18 mouse cellular contexts compared by ENCODE assay signal in the genomic region with DNA sequence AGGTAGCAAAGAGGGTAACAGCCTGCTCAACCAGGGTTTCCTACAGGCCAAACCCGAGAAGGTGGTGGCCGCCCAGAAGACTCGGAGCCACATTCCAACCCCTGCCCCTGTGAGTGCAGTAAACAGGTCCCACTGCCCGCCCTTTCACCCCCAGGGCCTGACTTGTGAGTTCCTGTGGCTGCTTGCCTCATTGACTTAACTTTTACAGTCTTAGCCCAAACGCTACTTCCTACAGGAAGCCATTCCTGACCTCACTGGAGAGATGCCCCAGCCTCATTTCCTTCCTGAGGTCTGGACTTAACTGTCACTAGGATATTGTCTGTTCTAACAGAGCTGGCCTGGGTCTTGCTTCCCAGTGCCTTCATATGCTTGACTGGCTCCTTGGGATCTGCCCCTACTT. TPM values are rescaled to one million over a fixed set of nuclear protein-coding genes. Genes with fewer than 3 reads are reported as not detected.
DNase-seq lines count a peak whose midpoint lies in the region; ATAC-seq and TF ChIP-seq lines count a peak whose summit lies in the region.
"Had no signal": no experiment of that assay in that cellular context is flagged by ENCODE, and none has a peak within 500 bp of the region (broad histone marks: within the 10 kb centered on the region; RNA-seq: fewer than 3 reads in every experiment).

No protein-coding gene starts in this region.

- peaks cover 61% of the 10 kb centered on the region for H3K36me3 ChIP-seq in ES-E14 (ENCODE audit: control insufficient read depth, insufficient read depth, low read length, poor library complexity, severe bottlenecking)
- H3K36me3 ChIP-seq in liver, embryonic 11.5 days (ENCODE audit: control insufficient read depth, insufficient read depth, low read length), result peaks cover 23% of the 10 kb centered on the region
- no peaks in the 10 kb centered on the region for H3K36me3 ChIP-seq in hindbrain, embryonic 14.5 days (replicated peaks; ENCODE audit: control insufficient read depth, insufficient read depth)
- H3K36me3 ChIP-seq: neural tube, embryonic 15.5 days had no signal

- H3K9me3 ChIP-seq in ES-E14 (ENCODE audit: control insufficient read depth, insufficient read depth, low read depth, low read length), result no peaks in the 10 kb centered on the region
- H3K9me3 ChIP-seq in liver, embryonic 11.5 days (ENCODE audit: control insufficient read depth, low read length), result no peaks in the 10 kb centered on the region
- H3K9me3 ChIP-seq in hindbrain, embryonic 14.5 days (ENCODE audit: control insufficient read depth, low read length), result no peaks in the 10 kb centered on the region
- H3K9me3 ChIP-seq: G1E; hindbrain, embryonic 10.5 days; neural tube, embryonic 15.5 days had no signal

- peak overlapping the region; percentile 66 for H3K27ac ChIP-seq in ES-E14 (ENCODE audit: insufficient read depth, low read depth, low read length, poor library complexity, severe bottlenecking)
- H3K27ac ChIP-seq in liver, embryonic 11.5 days (ENCODE audit: low read depth, low read length), result no peak overlapping the region
- no peak overlapping the region for H3K27ac ChIP-seq in hindbrain, embryonic 14.5 days
- H3K27ac ChIP-seq: hindbrain, embryonic 10.5 days; neural tube, embryonic 15.5 days had no signal

- in situ Hi-C loops in ES-E14 (cut with MboI; ENCODE audit: low sequenced_read_pairs in 2 of 2, unreplicated experiment in 2 of 2), result no loop called here

- H3K4me1 ChIP-seq in ES-E14 (ENCODE audit: control insufficient read depth in 2 of 2, insufficient read depth in 2 of 2, low read length in 2 of 2, poor library complexity in 1 of 2), result peaks cover 0 to 23% of the 10 kb centered on the region in 2 experiments; a peak in 1 of 4 replicates
- no peaks in the 10 kb centered on the region for H3K4me1 ChIP-seq in liver, embryonic 11.5 days (replicated peaks; ENCODE audit: control insufficient read depth, insufficient read depth, low read length)
- H3K4me1 ChIP-seq in hindbrain, embryonic 14.5 days (replicated peaks; ENCODE audit: control insufficient read depth, insufficient read depth, low read length), result no peaks in the 10 kb centered on the region
- H3K4me1 ChIP-seq: hindbrain, embryonic 10.5 days; neural tube, embryonic 15.5 days had no signal

- no peak overlapping the region for H3K9ac ChIP-seq in ES-E14 (ENCODE audit: insufficient read depth, low read depth, low read length, poor library complexity, severe bottlenecking)
- H3K9ac ChIP-seq in liver, embryonic 11.5 days (ENCODE audit: low read depth, low read length), result no peak overlapping the region
- no peak overlapping the region for H3K9ac ChIP-seq in hindbrain, embryonic 14.5 days
- H3K9ac ChIP-seq: neural tube, embryonic 15.5 days had no signal

- 59% methylated on average over 5 of the region's 5 CpGs for WGBS in liver, embryonic 11.5 days
- 97% methylated on average over 5 of the region's 5 CpGs for WGBS in hindbrain, embryonic 14.5 days

- H3K4me3 ChIP-seq in ES-E14 (ENCODE audit: insufficient read depth in 1 of 2, low read depth in 1 of 2, low read length in 2 of 2, poor library complexity in 1 of 2, severe bottlenecking in 1 of 2), result no peak overlapping the region
- no peak overlapping the region for H3K4me3 ChIP-seq in liver, embryonic 11.5 days (ENCODE audit: low read depth, low read length)
- no peak overlapping the region for H3K4me3 ChIP-seq in hindbrain, embryonic 14.5 days (replicated peaks; ENCODE audit: low read length)
- H3K4me3 ChIP-seq: erythroblast, embryonic 14.5 days; hindbrain, embryonic 10.5 days; neural tube, embryonic 15.5 days had no signal

- peak; percentile 35; the same call in 1 of the 2 replicates for ATAC-seq in liver, embryonic 11.5 days (replicated peaks; ENCODE audit: low FRiP score)
- ATAC-seq in hindbrain, embryonic 14.5 days (ENCODE audit: low FRiP score), result no peak
- ATAC-seq: intestine, postnatal 0 days had no signal

- peak; percentile 50 for DNase-seq in adrenal gland, adult 2 months
- no peak for DNase-seq in adrenal gland, adult 18-20 months (ENCODE audit: low spot score in 2 of 2)
- DNase-seq in ES-E14 (ENCODE audit: low read depth, low spot score), result no peak
- peak; percentile 59 for DNase-seq in kidney, adult 9 months
- no peak for DNase-seq in liver, embryonic 11.5 days (ENCODE audit: low spot score)
- no peak for DNase-seq in urinary bladder, postnatal 14 days (ENCODE audit: low spot score)
- no peak for DNase-seq in layer of hippocampus, adult 9-10 months (ENCODE audit: low spot score)
- DNase-seq in hindbrain, embryonic 14.5 days (ENCODE audit: low spot score), result no peak
- DNase-seq: embryo, embryonic 11 days; heart, adult 11 months; lung, postnatal 4 days; right cerebral cortex, adult 18-20 months had no signal

- no peak overlapping the region for H3K4me2 ChIP-seq in liver, embryonic 11.5 days
- no peak overlapping the region for H3K4me2 ChIP-seq in hindbrain, embryonic 14.5 days (replicated peaks)
- H3K4me2 ChIP-seq: neural tube, embryonic 15.5 days had no signal

- no peaks in the 10 kb centered on the region for H3K27me3 ChIP-seq in liver, embryonic 11.5 days (replicated peaks; ENCODE audit: control insufficient read depth, insufficient read depth, low read length)
- no peaks in the 10 kb centered on the region for H3K27me3 ChIP-seq in hindbrain, embryonic 14.5 days (ENCODE audit: control insufficient read depth, insufficient read depth, low read length)
- H3K27me3 ChIP-seq: neural tube, embryonic 15.5 days had no signal

TF ChIP-seq in ES-E14, 5 proteins besides CTCF, POLR2A, EP300 and RAD21:
- TF ChIP-seq ZC3H11A (IDR thresholded peaks at IDR 0.05; ENCODE audit: borderline replicate concordance, low read depth, low read length) (no peak), ZNF384 (IDR thresholded peaks at IDR 0.05; ENCODE audit: low read depth, low read length) (no peak), CHD2 (IDR thresholded peaks at IDR 0.05; ENCODE audit: low read depth, low read length) (no peak), MAFK (IDR thresholded peaks at IDR 0.05; ENCODE audit: insufficient read depth, low read depth, low read length) (no peak), HCFC1 (IDR thresholded peaks at IDR 0.05; ENCODE audit: borderline replicate concordance, insufficient read depth, low read length) (no peak)

RNA-seq across cellular contexts. Expression of a gene that starts 5.1 kb away (rescaled TPM):
- not detected for total RNA-seq in adrenal gland, adult 2 months (2021)
- not detected in 2 replicates for polyA plus RNA-seq in adrenal gland, adult 2 months (2012; rRNA removed)
- not detected for total RNA-seq in adrenal gland, adult 18-20 months (2021)
- total RNA-seq in ES-E14 (2012; rRNA removed), result 25.7 and 30.8 TPM in 2 replicates
- polyA plus RNA-seq in liver, embryonic 11.5 days (2014; fragmentation: Nextera tagmentation; extraction: Ambion mirVana), result not detected in 2 replicates
- polyA plus RNA-seq in hindbrain, embryonic 14.5 days (2014; fragmentation: Nextera tagmentation; extraction: Ambion mirVana), result 0.35 and 0.58 TPM in 2 replicates
- total RNA-seq: liver, adult 2 months had no signal
- polyA plus RNA-seq: erythroblast, embryonic 14.5 days; G1E; hindbrain, embryonic 10.5 days; intestine, postnatal 0 days; liver, adult 2 months; neural tube, embryonic 15.5 days had no signal

RNA-seq across cellular contexts. Expression of a gene that starts 28.1 kb away (rescaled TPM):
- total RNA-seq in adrenal gland, adult 2 months (2021), result 1 to 10 TPM; 1.3 to 2.2 TPM
- 1.2 and 1.9 TPM in 2 replicates for polyA plus RNA-seq in adrenal gland, adult 2 months (2012; rRNA removed)
- 1 to 10 TPM; 1.6 to 1.9 TPM for total RNA-seq in adrenal gland, adult 18-20 months (2021)
- 281 and 391 TPM in 2 replicates for total RNA-seq in ES-E14 (2012; rRNA removed)
- 69.2 and 70.9 TPM in 2 replicates for polyA plus RNA-seq in liver, embryonic 11.5 days (2014; fragmentation: Nextera tagmentation; extraction: Ambion mirVana)
- polyA plus RNA-seq in hindbrain, embryonic 14.5 days (2014; fragmentation: Nextera tagmentation; extraction: Ambion mirVana), result 3.2 and 3.8 TPM in 2 replicates

Comparison
In these comparisons a context has a peak if more than half of its experiments do, and no peak if none do; other contexts are left out.
1. DNase-seq: peak in adrenal gland, adult 2 months (single experiment) and kidney, adult 9 months (single experiment); none in adrenal gland, adult 18-20 months (0 of 2), ES-E14 (single experiment), liver, embryonic 11.5 days (single experiment), urinary bladder, postnatal 14 days (single experiment), layer of hippocampus, adult 9-10 months (single experiment) and hindbrain, embryonic 14.5 days (single experiment).
2. RNA of a gene that starts 5.1 kb away (total RNA-seq): 25.7 to 30.8 TPM in ES-E14; not detected in adrenal gland, adult 2 months and not detected in adrenal gland, adult 18-20 months; every median in the first group is over 10 times any median in the second.
3. RNA of a gene that starts 28.1 kb away (total RNA-seq): 281 to 391 TPM in ES-E14; 1.3 to 2.2 TPM in adrenal gland, adult 2 months and 1.6 to 1.9 TPM in adrenal gland, adult 18-20 months; every median in the first group is over 10 times any median in the second.